Mouse (Mus musculus) lung, embryonic 14.5 days (tissue): ENCODE measurements around the gene Tstd1. TPM values are rescaled to one million over a fixed set of nuclear protein-coding genes. Genes with fewer than 3 reads are reported as not detected.

ENCODE experiments used
- ATAC-seq: fragments of 200-750 bp; cut with Nextera tagmentation; 2 replicates; pipeline ENCODE4 v1.8.0; 2017; ENCODE audit warnings: mild to moderate bottlenecking, moderate TSS enrichment, moderate library complexity; ENCODE audit not compliant: insufficient read depth
- DNase-seq: peaks from one replicate; pipeline ENCODE4 v3.0.0-alpha.2; 2015
- H3K27ac ChIP-seq: fragments of 300-500 bp; sonication (generic); 2 replicates; pipeline ENCODE4 v1.5.1; 2014; ENCODE audit warnings: low read depth, mild to moderate bottlenecking, moderate library complexity
- H3K27me3 ChIP-seq: fragments of 300-500 bp; sonication (generic); 2 replicates; pipeline ENCODE4 v1.6.1; 2014; ENCODE audit warnings: low read length, control low read depth; ENCODE audit not compliant: insufficient read depth
- H3K36me3 ChIP-seq: fragments of 300-500 bp; sonication (generic); 2 replicates; pipeline ENCODE4 v1.6.1; 2014; ENCODE audit warnings: control low read depth; ENCODE audit not compliant: insufficient read depth
- H3K4me1 ChIP-seq: fragments of 300-500 bp; sonication (generic); 2 replicates; pipeline ENCODE4 v1.6.1; 2014; ENCODE audit warnings: antibody characterized with exemption, control low read depth; ENCODE audit not compliant: insufficient read depth
- H3K4me2 ChIP-seq: fragments of 300-500 bp; sonication (generic); 2 replicates; pipeline ENCODE4 v1.6.1; 2014; ENCODE audit warnings: mild to moderate bottlenecking
- H3K4me3 ChIP-seq: fragments of 300-500 bp; sonication (generic); 2 replicates; pipeline ENCODE4 v1.5.1; 2014; ENCODE audit warnings: low read depth, low read length
- H3K9ac ChIP-seq: fragments of 300-500 bp; sonication (generic); 2 replicates; pipeline ENCODE4 v1.6.1; 2014
- H3K9me3 ChIP-seq: fragments of 300-500 bp; sonication (generic); 2 replicates; pipeline ENCODE4 v1.6.1; 2016; ENCODE audit warnings: low read depth, low read length, control low read depth
- CTCF ChIP-seq: IDR thresholded peaks from 2 replicates; pipeline ENCODE4 v1.5.1; 2016; ENCODE audit warnings: antibody characterized with exemption, low read depth
- WGBS: fragments of 180-500 bp; shearing (Covaris S2); extraction: QIAGEN DNeasy Blood & Tissue Kit; methylation state at CpG from one replicate; pipeline ENCODE4 v1.1.7; 2014; 5-methylcytosine and 5-hydroxymethylcytosine counted together
- polyA plus RNA-seq: library from polyadenylated mRNA; unstranded; fragments of >200 nt; fragmentation: Nextera tagmentation; extraction: Ambion mirVana; gene quantifications from 2 replicates; pipeline ENCODE4 v1.2.1, GENCODE M21; 2014

The Tstd1 gene
- polyA plus RNA-seq, 1 experiment from 2014 or later = 3.4 TPM

- ATAC-seq (no peak), DNase-seq (no peak)
- H3K36me3 ChIP-seq = no peaks in the 10 kb centered on the region
- WGBS = 73% methylated on average over 9 of the region's 9 CpGs
- no peak overlapping the region for H3K4me2 ChIP-seq
- H3K4me1 ChIP-seq = no peaks in the 10 kb centered on the region
- H3K27ac ChIP-seq = no peak overlapping the region
- H3K4me3 ChIP-seq = no peak overlapping the region
- H3K9ac ChIP-seq = no peak overlapping the region
- no peak for TF ChIP-seq CTCF
- H3K9me3 ChIP-seq = no peaks in the 10 kb centered on the region
- H3K27me3 ChIP-seq = no peaks in the 10 kb centered on the region
Observed at GRCm38 (mm10) chr1:171402991-171403390, 15.7 kb upstream of the Tstd1 start.

DNA sequence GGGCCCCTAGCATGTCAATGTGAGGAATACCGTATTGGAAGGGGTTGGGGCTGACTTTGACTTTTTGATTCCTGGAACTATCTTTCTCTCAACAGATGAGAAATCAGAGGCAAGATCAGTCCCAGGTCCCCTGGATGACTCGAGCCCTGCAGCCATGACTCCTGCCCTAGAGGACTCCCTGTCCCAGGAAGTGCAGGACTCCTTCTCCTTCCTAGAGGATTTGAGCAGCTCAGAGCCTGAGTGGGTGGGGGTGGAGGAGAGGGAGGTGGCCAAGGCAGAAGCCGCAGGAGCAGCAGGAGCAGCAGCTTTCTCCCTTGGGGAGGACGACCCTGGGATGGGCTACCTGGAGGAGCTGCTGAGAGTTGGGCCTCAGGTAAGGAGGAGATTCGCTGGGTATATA, 11.4 kb upstream of the Tstd1 start:
- no peak overlapping the region for H3K4me2 ChIP-seq
- H3K4me1 ChIP-seq = no peaks in the 10 kb centered on the region
- ATAC-seq = no peak
- no peaks in the 10 kb centered on the region for H3K9me3 ChIP-seq
- no peak for TF ChIP-seq CTCF
- H3K36me3 ChIP-seq = no peaks in the 10 kb centered on the region
- H3K4me3 ChIP-seq = no peak overlapping the region
- no peak overlapping the region for H3K9ac ChIP-seq
- no peak for DNase-seq
- H3K27me3 ChIP-seq = no peaks in the 10 kb centered on the region
- 64% methylated on average over 5 of the region's 5 CpGs for WGBS
- H3K27ac ChIP-seq = no peak overlapping the region

- no peak for TF ChIP-seq CTCF
- ATAC-seq = no peak
- DNase-seq = no peak
- 87% methylated on average over 1 of the region's 1 CpGs for WGBS
- H3K9ac ChIP-seq = no peak overlapping the region
- H3K9me3 ChIP-seq = no peaks in the 10 kb centered on the region
- no peak overlapping the region for H3K4me3 ChIP-seq
- H3K27me3 ChIP-seq = no peaks in the 10 kb centered on the region
- H3K36me3 ChIP-seq = peaks cover 11% of the 10 kb centered on the region
- H3K4me1 ChIP-seq = no peaks in the 10 kb centered on the region
- H3K4me2 ChIP-seq = no peak overlapping the region
- no peak overlapping the region for H3K27ac ChIP-seq
Observed at GRCm38 (mm10) chr1:171410231-171410630, 8.4 kb upstream of the Tstd1 start.

GRCm38 (mm10) chr1:171410947-171411484, 7.7 kb upstream of the Tstd1 start, which contains the start of gene Usf1:
Gene Usf1, plus strand, starts transcription at chr1:171411313.
- under 1% methylated on average over 36 of the region's 36 CpGs for WGBS
- Histone ChIP-seq H3K9ac (peak within 1 kb of the TSS; percentile 93), H3K9me3 (no peaks in the 10 kb centered on the region), H3K4me3 (peak within 1 kb of the TSS; percentile 94), H3K4me2 (peak within 1 kb of the TSS; percentile 60), H3K27me3 (no peaks in the 10 kb centered on the region), H3K36me3 (peaks cover 19% of the 10 kb centered on the region), H3K27ac (peak within 1 kb of the TSS; percentile 95), H3K4me1 (no peaks in the 10 kb centered on the region)
- ATAC-seq (peak; percentile 96), DNase-seq (peak; percentile 97)
- TF ChIP-seq CTCF = no peak

- Histone ChIP-seq H3K9me3 (no peaks in the 10 kb centered on the region), H3K4me3 (peak overlapping the region; percentile 94), H3K4me1 (no peaks in the 10 kb centered on the region), H3K27ac (peak overlapping the region; percentile 95), H3K4me2 (peak overlapping the region; percentile 60), H3K9ac (peak overlapping the region; percentile 93), H3K27me3 (no peaks in the 10 kb centered on the region), H3K36me3 (peaks cover 24% of the 10 kb centered on the region)
- DNase-seq = no peak
- no peak for TF ChIP-seq CTCF
- WGBS = under 1% methylated on average over 39 of the region's 39 CpGs
- peak; percentile 83 for ATAC-seq
Observed at GRCm38 (mm10) chr1:171411492-171411941, 7.2 kb upstream of the Tstd1 start.

GRCm38 (mm10) chr1:171412001-171412441, 6.7 kb upstream of the Tstd1 start:
- H3K36me3 ChIP-seq = peaks cover 29% of the 10 kb centered on the region
- no peaks in the 10 kb centered on the region for H3K4me1 ChIP-seq
- no peaks in the 10 kb centered on the region for H3K27me3 ChIP-seq
- peak overlapping the region; percentile 95 for H3K27ac ChIP-seq
- ATAC-seq = peak; percentile 46
- peak overlapping the region; percentile 93 for H3K9ac ChIP-seq
- no peaks in the 10 kb centered on the region for H3K9me3 ChIP-seq
- under 1% methylated on average over 20 of the region's 20 CpGs for WGBS
- peak; percentile 41; the same call in 1 of the 2 replicates for TF ChIP-seq CTCF
- H3K4me3 ChIP-seq = peak overlapping the region; percentile 94
- DNase-seq = peak; percentile 76
- H3K4me2 ChIP-seq = peak overlapping the region; percentile 60

GRCm38 (mm10) chr1:171412446-171412845, 6.2 kb upstream of the Tstd1 start:
- Histone ChIP-seq H3K4me3 (peak overlapping the region; percentile 94), H3K4me1 (no peaks in the 10 kb centered on the region), H3K36me3 (peaks cover 34% of the 10 kb centered on the region), H3K9me3 (no peaks in the 10 kb centered on the region), H3K27me3 (no peaks in the 10 kb centered on the region), H3K4me2 (peak overlapping the region; percentile 60), H3K27ac (peak overlapping the region; percentile 95), H3K9ac (peak overlapping the region; percentile 93)
- DNase-seq (peak; percentile 63), ATAC-seq (no peak)
- 54% methylated on average over 3 of the region's 3 CpGs for WGBS
- no peak for TF ChIP-seq CTCF
